Mouse (Mus musculus): ENCODE measurements around the gene Fam47e. TPM values are rescaled to one million over a fixed set of nuclear protein-coding genes. Genes with fewer than 3 reads are reported as not detected.

Gene Fam47e
- polyA plus RNA-seq, 1 experiment from 2014 or later: 0.22 TPM

- Histone ChIP-seq H3K9ac (replicated peaks; ENCODE audit: low read length) (no peak overlapping the region), H3K9me3 (ENCODE audit: low read length) (no peaks in the 10 kb centered on the region), H3K4me1 (ENCODE audit: insufficient read depth, low read length) (no peaks in the 10 kb centered on the region), H3K4me2 (replicated peaks; ENCODE audit: low read depth, low read length) (no peak overlapping the region), H3K4me3 (ENCODE audit: low read length) (no peak overlapping the region), H3K27me3 (ENCODE audit: insufficient read depth, low read length) (no peaks in the 10 kb centered on the region), H3K36me3 (ENCODE audit: insufficient read depth, low read length) (no peaks in the 10 kb centered on the region), H3K27ac (ENCODE audit: low read length) (no peak overlapping the region)
- WGBS: 68% methylated on average over 5 of the region's 5 CpGs
- ATAC-seq (ENCODE audit: low FRiP score, low TSS enrichment): no peak
These were observed 40.2 kb downstream of the Fam47e start for GRCm38 (mm10) chr5:92595026-92595425.

- no peak overlapping the region for H3K4me2 ChIP-seq (replicated peaks; ENCODE audit: low read depth, low read length)
- WGBS: 90% methylated on average over 8 of the region's 8 CpGs
These were observed 42.0 kb downstream of the Fam47e start for GRCm38 (mm10) chr5:92596865-92597264.

GRCm38 (mm10) chr5:92599030-92599429 lies 44.2 kb downstream of the Fam47e start:
- WGBS: 76% methylated on average over 10 of the region's 10 CpGs
- peaks cover 9% of the 10 kb centered on the region; the same call in 1 of the 2 replicates for H3K4me1 ChIP-seq (ENCODE audit: insufficient read depth, low read length)
- H3K9ac ChIP-seq (replicated peaks; ENCODE audit: low read length): no peak overlapping the region
- H3K27ac ChIP-seq (ENCODE audit: low read length): no peak overlapping the region
- H3K4me3 ChIP-seq (ENCODE audit: low read length): no peak overlapping the region
- no peak overlapping the region for H3K4me2 ChIP-seq (replicated peaks; ENCODE audit: low read depth, low read length)
- no peaks in the 10 kb centered on the region for H3K36me3 ChIP-seq (ENCODE audit: insufficient read depth, low read length)
- no peaks in the 10 kb centered on the region for H3K27me3 ChIP-seq (ENCODE audit: insufficient read depth, low read length)
- H3K9me3 ChIP-seq (ENCODE audit: low read length): no peaks in the 10 kb centered on the region
- no peak for ATAC-seq (ENCODE audit: low FRiP score, low TSS enrichment)

More at GRCm38 (mm10) chr5:92596865-92597264, 42.0 kb downstream of the Fam47e start:
- ATAC-seq (ENCODE audit: low FRiP score, low TSS enrichment): no peak
- no peak overlapping the region for H3K4me3 ChIP-seq (ENCODE audit: low read length)
- no peaks in the 10 kb centered on the region for H3K36me3 ChIP-seq (ENCODE audit: insufficient read depth, low read length)
- H3K9me3 ChIP-seq (ENCODE audit: low read length): no peaks in the 10 kb centered on the region
- H3K27ac ChIP-seq (ENCODE audit: low read length): no peak overlapping the region
- H3K4me1 ChIP-seq (ENCODE audit: insufficient read depth, low read length): no peaks in the 10 kb centered on the region
- H3K9ac ChIP-seq (replicated peaks; ENCODE audit: low read length): no peak overlapping the region
- H3K27me3 ChIP-seq (ENCODE audit: insufficient read depth, low read length): no peaks in the 10 kb centered on the region

- peak within 1 kb of the TSS; percentile 79 for H3K9ac ChIP-seq (replicated peaks; ENCODE audit: low read length)
- H3K27me3 ChIP-seq (ENCODE audit: insufficient read depth, low read length): no peaks in the 10 kb centered on the region
- peak within 1 kb of the TSS; percentile 56; the same call in 1 of the 2 replicates for H3K27ac ChIP-seq (ENCODE audit: low read length)
- H3K36me3 ChIP-seq (ENCODE audit: insufficient read depth, low read length): no peaks in the 10 kb centered on the region
- under 1% methylated on average over 67 of the region's 69 CpGs for WGBS
- peak within 1 kb of the TSS; percentile 93 for H3K4me2 ChIP-seq (replicated peaks; ENCODE audit: low read depth, low read length)
- ATAC-seq (ENCODE audit: low FRiP score, low TSS enrichment): peak; percentile 97
- H3K9me3 ChIP-seq (ENCODE audit: low read length): no peaks in the 10 kb centered on the region
- peak within 1 kb of the TSS; percentile 82 for H3K4me3 ChIP-seq (ENCODE audit: low read length)
- peaks cover 11% of the 10 kb centered on the region; the same call in 1 of the 2 replicates for H3K4me1 ChIP-seq (ENCODE audit: insufficient read depth, low read length)
These were observed 48.1 kb downstream of the Fam47e start, which contains the start of gene Stbd1 for GRCm38 (mm10) chr5:92602691-92603690. Stbd1 (plus strand) TSS chr5:92603041.

GRCm38 (mm10) chr5:92604452-92605247 lies 49.8 kb downstream of the Fam47e start:
- no peaks in the 10 kb centered on the region for H3K27me3 ChIP-seq (ENCODE audit: insufficient read depth, low read length)
- H3K4me3 ChIP-seq (ENCODE audit: low read length): peak overlapping the region; percentile 82; the same call in 1 of the 2 replicates
- no peak overlapping the region for H3K9ac ChIP-seq (replicated peaks; ENCODE audit: low read length)
- peaks cover 11% of the 10 kb centered on the region; the same call in 1 of the 2 replicates for H3K4me1 ChIP-seq (ENCODE audit: insufficient read depth, low read length)
- no peaks in the 10 kb centered on the region for H3K36me3 ChIP-seq (ENCODE audit: insufficient read depth, low read length)
- peak; percentile 14; the same call in 1 of the 2 replicates for ATAC-seq (ENCODE audit: low FRiP score, low TSS enrichment)
- no peaks in the 10 kb centered on the region for H3K9me3 ChIP-seq (ENCODE audit: low read length)
- H3K27ac ChIP-seq (ENCODE audit: low read length): peak overlapping the region; percentile 3; the same call in 1 of the 2 replicates
- H3K4me2 ChIP-seq (replicated peaks; ENCODE audit: low read depth, low read length): peak overlapping the region; percentile 93
- 47% methylated on average over 10 of the region's 10 CpGs for WGBS

- no peak for ATAC-seq (ENCODE audit: low FRiP score, low TSS enrichment)
- Histone ChIP-seq H3K4me3 (ENCODE audit: low read length) (no peak overlapping the region), H3K27ac (ENCODE audit: low read length) (no peak overlapping the region), H3K4me2 (replicated peaks; ENCODE audit: low read depth, low read length) (no peak overlapping the region), H3K9me3 (ENCODE audit: low read length) (no peaks in the 10 kb centered on the region), H3K27me3 (ENCODE audit: insufficient read depth, low read length) (no peaks in the 10 kb centered on the region), H3K36me3 (ENCODE audit: insufficient read depth, low read length) (no peaks in the 10 kb centered on the region), H3K4me1 (ENCODE audit: insufficient read depth, low read length) (peaks cover 9% of the 10 kb centered on the region; the same call in 1 of the 2 replicates), H3K9ac (replicated peaks; ENCODE audit: low read length) (no peak overlapping the region)
- WGBS: 80% methylated on average over 5 of the region's 5 CpGs
These were observed 52.8 kb downstream of the Fam47e start for GRCm38 (mm10) chr5:92607492-92608229.

- no peaks in the 10 kb centered on the region for H3K36me3 ChIP-seq (ENCODE audit: insufficient read depth, low read length)
- H3K9me3 ChIP-seq (ENCODE audit: low read length): no peaks in the 10 kb centered on the region
- no peak overlapping the region for H3K4me3 ChIP-seq (ENCODE audit: low read length)
- H3K27ac ChIP-seq (ENCODE audit: low read length): no peak overlapping the region
- H3K27me3 ChIP-seq (ENCODE audit: insufficient read depth, low read length): no peaks in the 10 kb centered on the region
- ATAC-seq (ENCODE audit: low FRiP score, low TSS enrichment): peak; percentile 27; the same call in 1 of the 2 replicates
- 66% methylated on average over 4 of the region's 4 CpGs for WGBS
- H3K9ac ChIP-seq (replicated peaks; ENCODE audit: low read length): no peak overlapping the region
- H3K4me2 ChIP-seq (replicated peaks; ENCODE audit: low read depth, low read length): no peak overlapping the region
- no peaks in the 10 kb centered on the region for H3K4me1 ChIP-seq (ENCODE audit: insufficient read depth, low read length)
These were observed 57.9 kb downstream of the Fam47e start for GRCm38 (mm10) chr5:92612756-92613155.

GRCm38 (mm10) chr5:92621883-92622282 lies 67.0 kb downstream of the Fam47e start:
- ATAC-seq (ENCODE audit: low FRiP score, low TSS enrichment): no peak
- Histone ChIP-seq H3K4me1 (ENCODE audit: insufficient read depth, low read length) (no peaks in the 10 kb centered on the region), H3K4me3 (ENCODE audit: low read length) (no peak overlapping the region), H3K9me3 (ENCODE audit: low read length) (no peaks in the 10 kb centered on the region), H3K27ac (ENCODE audit: low read length) (no peak overlapping the region), H3K9ac (replicated peaks; ENCODE audit: low read length) (no peak overlapping the region), H3K4me2 (replicated peaks; ENCODE audit: low read depth, low read length) (no peak overlapping the region), H3K27me3 (ENCODE audit: insufficient read depth, low read length) (no peaks in the 10 kb centered on the region), H3K36me3 (ENCODE audit: insufficient read depth, low read length) (no peaks in the 10 kb centered on the region)
- 62% methylated on average over 5 of the region's 5 CpGs for WGBS

- no peak for ATAC-seq (ENCODE audit: low FRiP score, low TSS enrichment)
- Histone ChIP-seq H3K4me2 (replicated peaks; ENCODE audit: low read depth, low read length) (no peak overlapping the region), H3K4me3 (ENCODE audit: low read length) (no peak overlapping the region), H3K27me3 (ENCODE audit: insufficient read depth, low read length) (no peaks in the 10 kb centered on the region), H3K27ac (ENCODE audit: low read length) (no peak overlapping the region), H3K4me1 (ENCODE audit: insufficient read depth, low read length) (no peaks in the 10 kb centered on the region), H3K36me3 (ENCODE audit: insufficient read depth, low read length) (no peaks in the 10 kb centered on the region), H3K9me3 (ENCODE audit: low read length) (no peaks in the 10 kb centered on the region), H3K9ac (replicated peaks; ENCODE audit: low read length) (no peak overlapping the region)
- WGBS: 82% methylated on average over 7 of the region's 7 CpGs
These were observed 73.0 kb downstream of the Fam47e start for GRCm38 (mm10) chr5:92627896-92628295.

All from kidney, embryonic 16.5 days (tissue).